Mouse (Mus musculus) G1E (cell line): Measurements from ENCODE around the gene Tmem211.

ENCODE experiments used
- CTCF ChIP-seq: IDR thresholded peaks from 2 replicates; pipeline ENCODE4 v1.5.1; 2012; ENCODE audit warnings: low read depth, low read length, inconsistent platforms, mixed read lengths
- GATA1 ChIP-seq: IDR thresholded peaks from 2 replicates; pipeline ENCODE4 v1.6.1; 2012; ENCODE audit warnings: borderline replicate concordance, low read length, inconsistent platforms, mixed read lengths
- GATA2 ChIP-seq: IDR thresholded peaks from 2 replicates; pipeline ENCODE4 v1.6.1; 2012; ENCODE audit warnings: low read depth, low read length, inconsistent platforms, borderline replicate concordance
- POLR2AphosphoS5 ChIP-seq: IDR thresholded peaks from 2 replicates; pipeline ENCODE4 v1.6.1; 2012; ENCODE audit warnings: low read depth, low read length, inconsistent platforms; ENCODE audit not compliant: insufficient replicate concordance
- TAL1 ChIP-seq: conservative IDR thresholded peaks from 2 replicates; pipeline ENCODE4 v1.6.1; 2012; ENCODE audit warnings: low read depth, low read length, inconsistent platforms, mixed read lengths

DNA sequence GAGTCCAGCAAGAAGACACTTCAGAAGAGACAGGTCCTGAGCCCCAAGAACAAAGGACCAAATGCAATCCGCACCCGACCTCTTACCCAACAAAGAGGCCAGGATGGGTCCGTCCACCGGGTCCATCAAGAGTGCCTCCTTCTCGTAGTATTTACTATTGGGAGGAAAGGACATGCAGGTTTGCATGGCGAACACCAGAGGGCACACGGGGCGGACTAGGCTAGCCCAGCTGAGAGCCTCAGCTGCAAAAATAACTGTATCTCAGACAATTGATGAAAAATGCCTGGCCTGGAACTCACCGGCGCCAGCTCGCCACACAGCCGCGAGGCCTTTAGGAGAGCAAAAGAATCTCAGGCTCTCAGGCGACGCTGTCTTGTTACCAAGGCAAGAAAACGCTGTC lies 58.8 kb downstream of the Tmem211 start:
- TF ChIP-seq TAL1, result no peak
- TF ChIP-seq GATA1, result no peak
- TF ChIP-seq CTCF, result no peak
- TF ChIP-seq GATA2, result no peak
- no peak for TF ChIP-seq POLR2AphosphoS5
